ENCODE assay signal across 7 mouse cellular contexts in genomic region chr11:113990065-113990464, GRCm38 (mm10).
DNase-seq lines count a peak whose midpoint lies in the region; ATAC-seq lines count a peak whose summit lies in the region.

No protein-coding gene starts in this region.

- H3K9me3 ChIP-seq in neural tube, embryonic 11.5 days (ENCODE audit: control insufficient read depth, low read length): no peaks in the 10 kb centered on the region
- no peaks in the 10 kb centered on the region for H3K9me3 ChIP-seq in forebrain, embryonic 15.5 days
- H3K9me3 ChIP-seq in limb, embryonic 12.5 days: no peaks in the 10 kb centered on the region

- no peak overlapping the region for H3K4me3 ChIP-seq in neural tube, embryonic 11.5 days (ENCODE audit: low read depth, low read length)
- H3K4me3 ChIP-seq in forebrain, embryonic 15.5 days: peak overlapping the region; percentile 32
- peak overlapping the region; percentile 30 for H3K4me3 ChIP-seq in limb, embryonic 12.5 days (replicated peaks)

- 31% methylated on average over 4 of the region's 4 CpGs for WGBS in neural tube, embryonic 11.5 days
- WGBS in forebrain, embryonic 15.5 days: 36% methylated on average over 4 of the region's 4 CpGs
- 20% methylated on average over 4 of the region's 4 CpGs for WGBS in limb, embryonic 12.5 days

- peak overlapping the region; percentile 31 for H3K9ac ChIP-seq in neural tube, embryonic 11.5 days (ENCODE audit: low read length)
- H3K9ac ChIP-seq in forebrain, embryonic 15.5 days (replicated peaks): no peak overlapping the region
- H3K9ac ChIP-seq in limb, embryonic 12.5 days (replicated peaks): no peak overlapping the region

- H3K27me3 ChIP-seq in neural tube, embryonic 11.5 days (ENCODE audit: control insufficient read depth, insufficient read depth, low read length): no peaks in the 10 kb centered on the region
- H3K27me3 ChIP-seq in forebrain, embryonic 15.5 days: peaks cover 3% of the 10 kb centered on the region; the same call in 1 of the 2 replicates
- peaks cover 53% of the 10 kb centered on the region for H3K27me3 ChIP-seq in limb, embryonic 12.5 days

- no peak for ATAC-seq in neural tube, embryonic 11.5 days (ENCODE audit: insufficient read depth, low FRiP score, low TSS enrichment)
- no peak for ATAC-seq in forebrain, embryonic 15.5 days (replicated peaks)
- ATAC-seq in limb, embryonic 12.5 days (ENCODE audit: insufficient number of reproducible peaks, insufficient read depth, low FRiP score, low TSS enrichment, low read depth): no peak
- ATAC-seq in megakaryocyte, adult 5-6 weeks (ENCODE audit: poor library complexity, severe bottlenecking): no peak

- no peaks in the 10 kb centered on the region for H3K36me3 ChIP-seq in neural tube, embryonic 11.5 days (ENCODE audit: control insufficient read depth, insufficient read depth, low read length)
- no peaks in the 10 kb centered on the region for H3K36me3 ChIP-seq in forebrain, embryonic 15.5 days
- no peaks in the 10 kb centered on the region for H3K36me3 ChIP-seq in limb, embryonic 12.5 days

- DNase-seq in neural tube, embryonic 11.5 days (ENCODE audit: low spot score): no peak
- no peak for DNase-seq in neural tube, embryonic 10.5 days (ENCODE audit: extremely low spot score, low spot score)
- DNase-seq in natural killer cell, adult 2 months (ENCODE audit: low spot score in 2 of 2): no peak
- no peak for DNase-seq in layer of hippocampus, adult 8-10 months (ENCODE audit: low spot score in 2 of 2)

- peak overlapping the region; percentile 64; the same call in 1 of the 2 replicates for H3K27ac ChIP-seq in neural tube, embryonic 11.5 days (ENCODE audit: low read depth, low read length)
- H3K27ac ChIP-seq in forebrain, embryonic 15.5 days (replicated peaks): peak overlapping the region; percentile 7; the same call in 1 of the 2 replicates
- peak overlapping the region; percentile 54; the same call in 1 of the 2 replicates for H3K27ac ChIP-seq in limb, embryonic 12.5 days

- peak overlapping the region; percentile 3 for H3K4me2 ChIP-seq in neural tube, embryonic 11.5 days (ENCODE audit: low read depth)
- peak overlapping the region; percentile 38; the same call in 1 of the 2 replicates for H3K4me2 ChIP-seq in forebrain, embryonic 15.5 days (replicated peaks)
- H3K4me2 ChIP-seq in limb, embryonic 12.5 days: peak overlapping the region; percentile 44

- peaks cover 16% of the 10 kb centered on the region for H3K4me1 ChIP-seq in neural tube, embryonic 11.5 days (ENCODE audit: control insufficient read depth, insufficient read depth, low read length)
- H3K4me1 ChIP-seq in forebrain, embryonic 15.5 days: peaks cover 43% of the 10 kb centered on the region
- peaks cover 55% of the 10 kb centered on the region for H3K4me1 ChIP-seq in limb, embryonic 12.5 days (replicated peaks)

Comparison
In these comparisons a context has a peak if more than half of its experiments do, and no peak if none do; other contexts are left out.
1. H3K27ac ChIP-seq: peak in every context shown above with its lines; median percentile 64 in neural tube, embryonic 11.5 days; 54 in limb, embryonic 12.5 days; 7 in forebrain, embryonic 15.5 days.